Mouse (Mus musculus): ENCODE measurements around the gene Plvap. TPM values are rescaled to one million over a fixed set of nuclear protein-coding genes. Genes with fewer than 3 reads are reported as not detected.
"Not testable (repeated sequence)": the region's sequence is repeated elsewhere in the genome, so short reads cannot be mapped to it uniquely, and the experiment has no call there.

Gene Plvap
- polyA plus RNA-seq, 1 experiment from 2014 or later, result 13.6 TPM

- Histone ChIP-seq H3K27me3 (peaks cover 13% of the 10 kb centered on the region), H3K4me2 (peak within 1 kb of the TSS; percentile 89), H3K9ac (peak within 1 kb of the TSS; percentile 86), H3K4me3 (peak within 1 kb of the TSS; percentile 92), H3K27ac (no peak within 1 kb of the TSS), H3K9me3 (replicated peaks) (no peaks in the 10 kb centered on the region), H3K4me1 (peaks cover 11% of the 10 kb centered on the region), H3K36me3 (ENCODE audit: poor library complexity, severe bottlenecking) (peaks cover 27% of the 10 kb centered on the region)
- WGBS, result under 1% methylated on average over 55 of the region's 55 CpGs
- peak; percentile 96 for ATAC-seq
Observed at GRCm38 (mm10) chr8:71542632-71543343, 31.2 kb upstream of the Plvap start, which contains the start of gene Mvb12a. TSS of gene Mvb12a (plus strand) at chr8:71542922.

GRCm38 (mm10) chr8:71537028-71537867 lies 25.7 kb upstream of the Plvap start, which contains the start of gene Bst2:
TSS of gene Bst2 (minus strand) at chr8:71537456.
- ATAC-seq, result no peak
- peak within 1 kb of the TSS; percentile 55 for H3K4me2 ChIP-seq
- H3K9me3 ChIP-seq (replicated peaks), result no peaks in the 10 kb centered on the region
- peak within 1 kb of the TSS; percentile 24 for H3K4me3 ChIP-seq
- H3K9ac ChIP-seq, result no peak within 1 kb of the TSS
- H3K4me1 ChIP-seq, result peaks cover 5% of the 10 kb centered on the region; the same call in 1 of the 2 replicates
- 3% methylated on average over 37 of the region's 37 CpGs for WGBS
- H3K27ac ChIP-seq, result no peak within 1 kb of the TSS
- peaks cover 37% of the 10 kb centered on the region for H3K27me3 ChIP-seq
- H3K36me3 ChIP-seq (ENCODE audit: poor library complexity, severe bottlenecking), result no peaks in the 10 kb centered on the region

GRCm38 (mm10) chr8:71535663-71536062 lies 24.1 kb upstream of the Plvap start:
- no peak overlapping the region for H3K4me3 ChIP-seq
- H3K27ac ChIP-seq, result no peak overlapping the region
- H3K9ac ChIP-seq, result no peak overlapping the region
- 72% methylated on average over 5 of the region's 5 CpGs for WGBS
- peaks cover 5% of the 10 kb centered on the region; the same call in 1 of the 2 replicates for H3K4me1 ChIP-seq
- peaks cover 37% of the 10 kb centered on the region for H3K27me3 ChIP-seq
- no peaks in the 10 kb centered on the region for H3K36me3 ChIP-seq (ENCODE audit: poor library complexity, severe bottlenecking)
- no peak overlapping the region for H3K4me2 ChIP-seq
- ATAC-seq, result no peak
- no peaks in the 10 kb centered on the region for H3K9me3 ChIP-seq (replicated peaks)

GRCm38 (mm10) chr8:71534263-71534810 lies 22.8 kb upstream of the Plvap start:
- H3K36me3 ChIP-seq (ENCODE audit: poor library complexity, severe bottlenecking), result no peaks in the 10 kb centered on the region
- peaks cover 5% of the 10 kb centered on the region; the same call in 1 of the 2 replicates for H3K4me1 ChIP-seq
- H3K27ac ChIP-seq, result no peak overlapping the region
- no peak for ATAC-seq
- H3K4me2 ChIP-seq, result no peak overlapping the region
- no peak overlapping the region for H3K4me3 ChIP-seq
- H3K27me3 ChIP-seq, result peaks cover 33% of the 10 kb centered on the region
- H3K9ac ChIP-seq, result no peak overlapping the region
- no peaks in the 10 kb centered on the region for H3K9me3 ChIP-seq (replicated peaks)
- 35% methylated on average over 3 of the region's 3 CpGs for WGBS

GRCm38 (mm10) chr8:71530735-71531467 lies 19.3 kb upstream of the Plvap start:
- H3K36me3 ChIP-seq (ENCODE audit: poor library complexity, severe bottlenecking); H3K27ac ChIP-seq; H3K4me2 ChIP-seq; H3K9ac ChIP-seq; H3K4me1 ChIP-seq; ATAC-seq; H3K4me3 ChIP-seq; H3K9me3 ChIP-seq (replicated peaks): not testable (repeated sequence)
- H3K27me3 ChIP-seq, result peaks cover 29% of the 10 kb centered on the region
- 75% methylated on average over 7 of the region's 12 CpGs for WGBS

GRCm38 (mm10) chr8:71528362-71529073 lies 17.0 kb upstream of the Plvap start:
- ATAC-seq, result no peak
- WGBS, result 86% methylated on average over 11 of the region's 11 CpGs
- peaks cover 48% of the 10 kb centered on the region for H3K27me3 ChIP-seq

GRCm38 (mm10) chr8:71527162-71527870 lies 15.8 kb upstream of the Plvap start:
- no peak overlapping the region for H3K27ac ChIP-seq
- H3K36me3 ChIP-seq (ENCODE audit: poor library complexity, severe bottlenecking), result no peaks in the 10 kb centered on the region
- H3K27me3 ChIP-seq, result peaks cover 59% of the 10 kb centered on the region
- peaks cover 12% of the 10 kb centered on the region for H3K4me1 ChIP-seq
- no peaks in the 10 kb centered on the region for H3K9me3 ChIP-seq (replicated peaks)
- ATAC-seq, result no peak; the same call in 1 of the 2 replicates
- H3K4me2 ChIP-seq, result no peak overlapping the region
- 39% methylated on average over 3 of the region's 3 CpGs for whole genome bisulfite sequencing
- H3K9ac ChIP-seq, result peak overlapping the region; percentile 3; the same call in 1 of the 2 replicates
- H3K4me3 ChIP-seq, result no peak overlapping the region

More at GRCm38 (mm10) chr8:71528362-71529073, 17.0 kb upstream of the Plvap start:
- Histone ChIP-seq H3K27ac (no peak overlapping the region), H3K9me3 (replicated peaks) (no peaks in the 10 kb centered on the region), H3K36me3 (ENCODE audit: poor library complexity, severe bottlenecking) (no peaks in the 10 kb centered on the region), H3K4me3 (no peak overlapping the region), H3K9ac (no peak overlapping the region), H3K4me1 (peaks cover 12% of the 10 kb centered on the region), H3K4me2 (no peak overlapping the region)

- no peak overlapping the region for H3K4me2 ChIP-seq
- no peak overlapping the region for H3K4me3 ChIP-seq
- peaks cover 12% of the 10 kb centered on the region for H3K4me1 ChIP-seq
- no peak overlapping the region for H3K27ac ChIP-seq
- no peaks in the 10 kb centered on the region for H3K9me3 ChIP-seq (replicated peaks)
- peaks cover 61% of the 10 kb centered on the region for H3K27me3 ChIP-seq
- peak overlapping the region; percentile 3; the same call in 1 of the 2 replicates for H3K9ac ChIP-seq
- under 1% methylated on average over 6 of the region's 6 CpGs for WGBS
- H3K36me3 ChIP-seq (ENCODE audit: poor library complexity, severe bottlenecking), result no peaks in the 10 kb centered on the region
- ATAC-seq, result no peak
Observed at GRCm38 (mm10) chr8:71526272-71526671, 14.7 kb upstream of the Plvap start.

GRCm38 (mm10) chr8:71525226-71526050 lies 13.9 kb upstream of the Plvap start, which contains the start of gene Ccdc194:
TSS of gene Ccdc194 (minus strand) at chr8:71525711.
- WGBS, result 5% methylated on average over 46 of the region's 46 CpGs
- Histone ChIP-seq H3K36me3 (ENCODE audit: poor library complexity, severe bottlenecking) (no peaks in the 10 kb centered on the region), H3K27ac (no peak within 1 kb of the TSS), H3K4me1 (peaks cover 12% of the 10 kb centered on the region), H3K4me3 (0 out of 2 replicates have a peak within 1 kb of the TSS, but pooled peaks have one; percentile 2), H3K27me3 (peaks cover 65% of the 10 kb centered on the region), H3K9me3 (replicated peaks) (no peaks in the 10 kb centered on the region), H3K4me2 (no peak within 1 kb of the TSS; the same call in 1 of the 2 replicates), H3K9ac (peak within 1 kb of the TSS; percentile 43; the same call in 1 of the 2 replicates)
- no peak for ATAC-seq

- H3K4me2 ChIP-seq, result no peak overlapping the region
- WGBS, result 2% methylated on average over 17 of the region's 17 CpGs
Observed at GRCm38 (mm10) chr8:71521634-71522033, 10.1 kb upstream of the Plvap start.

More at GRCm38 (mm10) chr8:71521634-71522033, 10.1 kb upstream of the Plvap start:
- ATAC-seq, result peak; percentile 81
- Histone ChIP-seq H3K9me3 (replicated peaks) (no peaks in the 10 kb centered on the region), H3K27me3 (peaks cover 48% of the 10 kb centered on the region), H3K27ac (no peak overlapping the region), H3K4me3 (no peak overlapping the region), H3K36me3 (ENCODE audit: poor library complexity, severe bottlenecking) (no peaks in the 10 kb centered on the region), H3K9ac (no peak overlapping the region), H3K4me1 (peaks cover 10% of the 10 kb centered on the region)

Measured in forebrain, embryonic 13.5 days (tissue).